Mouse (Mus musculus): ENCODE data around the gene Trip6.

The Trip6 gene

GRCm38 (mm10) chr5:137268131-137268910 is 45.9 kb downstream of the Trip6 start:
- DNase-seq (ENCODE audit: low read depth, low spot score) = no peak

DNA sequence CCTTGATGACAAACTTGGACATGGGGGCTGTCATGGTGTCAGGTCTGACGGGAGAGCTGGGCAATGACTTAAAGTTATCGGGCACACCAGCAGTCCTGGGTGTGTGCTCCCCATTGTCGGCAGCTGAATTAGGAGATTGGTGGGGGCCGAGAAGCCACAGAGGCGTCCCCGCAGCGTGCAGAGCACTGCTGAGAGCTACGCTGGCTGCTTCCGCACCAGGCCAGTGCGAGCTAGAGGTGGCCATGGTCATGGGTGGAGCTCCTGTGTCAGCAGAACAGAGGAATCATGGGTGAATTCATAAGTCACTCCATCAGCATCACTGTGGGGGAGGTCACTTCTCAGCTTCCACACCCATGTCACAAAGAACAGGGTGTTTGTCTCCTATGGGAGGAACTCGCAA is 49.4 kb downstream of the Trip6 start:
- DNase-seq (ENCODE audit: low read depth, low spot score) = no peak

DNA sequence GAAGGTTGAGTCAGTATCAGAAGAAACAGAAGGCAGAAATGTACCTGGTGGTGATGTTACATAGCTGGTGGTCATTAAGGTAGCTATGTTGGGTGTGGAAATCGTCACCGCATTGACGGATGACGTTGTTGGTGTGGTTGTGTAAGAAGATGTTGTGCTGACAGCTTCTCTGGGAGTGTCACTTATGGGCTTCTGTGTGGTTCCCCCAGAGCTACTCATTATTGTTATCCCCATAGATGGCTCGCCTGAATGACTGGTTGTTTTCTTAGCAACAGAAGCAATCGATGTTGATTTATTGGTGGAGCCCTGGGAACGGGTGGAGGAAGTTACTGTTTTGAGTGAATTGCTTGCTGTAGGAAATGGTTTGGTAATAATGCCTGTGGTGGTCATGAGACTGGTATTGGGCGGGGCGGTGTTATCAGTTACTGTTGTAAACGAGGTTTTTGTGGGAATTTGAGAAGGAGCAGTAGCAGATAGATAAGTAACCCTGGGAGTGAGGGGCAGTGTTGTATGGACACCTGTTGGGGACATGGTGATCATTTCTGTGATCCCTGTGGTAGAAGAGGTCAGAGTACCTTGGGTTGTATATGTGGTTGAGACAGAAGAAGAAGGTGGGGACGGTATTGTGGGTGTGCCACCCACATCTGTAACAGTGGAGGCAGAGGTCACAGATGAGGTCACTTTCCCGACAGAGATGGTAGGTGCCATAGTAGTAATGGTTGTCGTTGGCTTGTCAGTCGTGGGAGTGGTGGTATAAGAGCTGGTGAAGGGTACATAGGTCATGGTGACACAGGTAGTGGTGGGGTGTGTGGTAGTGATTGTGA is 50.1 kb downstream of the Trip6 start:
- no peak for DNase-seq (ENCODE audit: low read depth, low spot score)

Data from embryo, embryonic 11.5 days (tissue).